Mouse (Mus musculus): Measurements from ENCODE around the gene Trf. TPM values are rescaled to one million over a fixed set of nuclear protein-coding genes. Genes with fewer than 3 reads are reported as not detected.

The Trf gene
- total and polyA plus RNA-seq, 3 experiments, result not detected

- H3K9me3 ChIP-seq (replicated peaks; ENCODE audit: low read length), result no peaks in the 10 kb centered on the region
- no peak overlapping the region for H3K27ac ChIP-seq (ENCODE audit: insufficient read depth, low read depth)
- DNase-seq (ENCODE audit: extremely low read depth), result no peak
- no peak overlapping the region for H3K9ac ChIP-seq (ENCODE audit: insufficient read depth, low read depth)
- H3K4me2 ChIP-seq (ENCODE audit: insufficient read depth, low read depth, poor library complexity, severe bottlenecking), result no peak overlapping the region
- dilution Hi-C loops (cut with MboI; ENCODE audit: extremely low pct_ligation_motif_present, extremely low pct_unique_long_range_greater_than_20kb, low sequenced_read_pairs), result no loop called here
- no peaks in the 10 kb centered on the region for H3K36me3 ChIP-seq (replicated peaks in 1 of 2; ENCODE audit: control insufficient read depth in 1 of 2, insufficient read depth in 1 of 2, low read length in 1 of 2)
- H3K4me3 ChIP-seq (replicated peaks in 1 of 3; ENCODE audit: low read depth in 2 of 3, low read length in 2 of 3, poor library complexity in 1 of 3), result no peak overlapping the region
- no peaks in the 10 kb centered on the region for H3K79me2 ChIP-seq (replicated peaks; ENCODE audit: control insufficient read depth, extremely low read depth, insufficient read depth, poor library complexity, severe bottlenecking)
- in situ Hi-C loops (cut with MboI; ENCODE audit: low pct_ligation_motif_present, low pct_unique_long_range_greater_than_20kb, low sequenced_read_pairs), result no loop called here
- TF ChIP-seq TBP (conservative IDR thresholded peaks at IDR 0.05; ENCODE audit: low read depth, low read length) (no peak), POLR2A (IDR thresholded peaks at IDR 0.05; ENCODE audit: low read depth, low read length) (no peak), GABPA (IDR thresholded peaks at IDR 0.05; ENCODE audit: insufficient replicate concordance, low read depth, low read length) (no peak)
- H3K27me3 ChIP-seq (replicated peaks), result peaks cover 36% of the 10 kb centered on the region
- H3K4me1 ChIP-seq (ENCODE audit: control insufficient read depth in 1 of 2, insufficient read depth in 2 of 2), result no peaks in the 10 kb centered on the region
These were observed 3.4 kb downstream of the Trf start for GRCm38 (mm10) chr9:103226806-103227205.

GRCm38 (mm10) chr9:103225464-103225863 lies 4.8 kb downstream of the Trf start:
- Histone ChIP-seq H3K79me2 (replicated peaks; ENCODE audit: control insufficient read depth, extremely low read depth, insufficient read depth, poor library complexity, severe bottlenecking) (no peaks in the 10 kb centered on the region), H3K4me2 (ENCODE audit: insufficient read depth, low read depth, poor library complexity, severe bottlenecking) (no peak overlapping the region), H3K27ac (ENCODE audit: insufficient read depth, low read depth) (no peak overlapping the region), H3K36me3 (replicated peaks in 1 of 2; ENCODE audit: control insufficient read depth in 1 of 2, insufficient read depth in 1 of 2, low read length in 1 of 2) (no peaks in the 10 kb centered on the region), H3K9me3 (replicated peaks; ENCODE audit: low read length) (no peaks in the 10 kb centered on the region), H3K27me3 (replicated peaks) (peaks cover 36% of the 10 kb centered on the region), H3K4me3 (replicated peaks in 1 of 3; ENCODE audit: low read depth in 2 of 3, low read length in 2 of 3, poor library complexity in 1 of 3) (no peak overlapping the region), H3K4me1 (ENCODE audit: control insufficient read depth in 1 of 2, insufficient read depth in 2 of 2) (no peaks in the 10 kb centered on the region), H3K9ac (ENCODE audit: insufficient read depth, low read depth) (no peak overlapping the region)
- dilution Hi-C loops (cut with MboI; ENCODE audit: extremely low pct_ligation_motif_present, extremely low pct_unique_long_range_greater_than_20kb, low sequenced_read_pairs), result no loop called here
- in situ Hi-C loops (cut with MboI; ENCODE audit: low pct_ligation_motif_present, low pct_unique_long_range_greater_than_20kb, low sequenced_read_pairs), result no loop called here
- DNase-seq (ENCODE audit: extremely low read depth), result peak; percentile 45
- TF ChIP-seq MAZ (IDR thresholded peaks at IDR 0.05; ENCODE audit: low read depth, low read length) (no peak), SMC3 (IDR thresholded peaks at IDR 0.05; ENCODE audit: low read depth, low read length) (peak; percentile 46), RAD21 (IDR thresholded peaks at IDR 0.05; ENCODE audit: low read depth, low read length) (peak; percentile 61), ELF1 (IDR thresholded peaks at IDR 0.05; ENCODE audit: low read depth, low read length) (no peak), CTCF (conservative IDR thresholded peaks at IDR 0.05 in 1 of 2, IDR thresholded peaks at IDR 0.05 in 1 of 2; ENCODE audit: low read depth in 2 of 2, low read length in 2 of 2) (peak in 1 of 2 experiments; percentile 70; a peak in 3 of 4 replicates), SIN3A (IDR thresholded peaks at IDR 0.05; ENCODE audit: low read length) (no peak)

- Histone ChIP-seq H3K9ac (ENCODE audit: insufficient read depth, low read depth) (no peak overlapping the region), H3K36me3 (replicated peaks in 1 of 2; ENCODE audit: control insufficient read depth in 1 of 2, insufficient read depth in 1 of 2, low read length in 1 of 2) (no peaks in the 10 kb centered on the region), H3K9me3 (replicated peaks; ENCODE audit: low read length) (no peaks in the 10 kb centered on the region), H3K79me2 (replicated peaks; ENCODE audit: control insufficient read depth, extremely low read depth, insufficient read depth, poor library complexity, severe bottlenecking) (no peaks in the 10 kb centered on the region), H3K4me1 (ENCODE audit: control insufficient read depth in 1 of 2, insufficient read depth in 2 of 2) (no peaks in the 10 kb centered on the region), H3K4me3 (replicated peaks in 1 of 3; ENCODE audit: low read depth in 2 of 3, low read length in 2 of 3, poor library complexity in 1 of 3) (no peak overlapping the region), H3K4me2 (ENCODE audit: insufficient read depth, low read depth, poor library complexity, severe bottlenecking) (no peak overlapping the region), H3K27me3 (replicated peaks) (peaks cover 37% of the 10 kb centered on the region), H3K27ac (ENCODE audit: insufficient read depth, low read depth) (no peak overlapping the region)
- dilution Hi-C loops (cut with MboI; ENCODE audit: extremely low pct_ligation_motif_present, extremely low pct_unique_long_range_greater_than_20kb, low sequenced_read_pairs) (no loop called here), in situ Hi-C loops (cut with MboI; ENCODE audit: low pct_ligation_motif_present, low pct_unique_long_range_greater_than_20kb, low sequenced_read_pairs) (loop anchor here (5.0 kb wide), 1 partner anchor 83 kb away; the partner anchor contains the start of genes 1300017J02Rik and Topbp1)
- DNase-seq (ENCODE audit: extremely low read depth), result no peak
- TF ChIP-seq USF1 (IDR thresholded peaks at IDR 0.05; ENCODE audit: low read depth, low read length) (no peak), IRF4 (IDR thresholded peaks at IDR 0.05; ENCODE audit: low read depth, low read length) (no peak), ELF1 (IDR thresholded peaks at IDR 0.05; ENCODE audit: low read depth, low read length) (no peak), MXI1 (IDR thresholded peaks at IDR 0.05; ENCODE audit: low read depth, low read length) (no peak), EP300 (IDR thresholded peaks at IDR 0.05; ENCODE audit: low read length) (no peak), ZC3H11A (IDR thresholded peaks at IDR 0.05; ENCODE audit: low read depth, low read length) (no peak), KAT2A (IDR thresholded peaks at IDR 0.05; ENCODE audit: insufficient replicate concordance, low read length) (no peak), MYC (IDR thresholded peaks at IDR 0.05; ENCODE audit: low read depth, low read length) (no peak), MAFK (IDR thresholded peaks at IDR 0.05; ENCODE audit: insufficient replicate concordance, low read length) (no peak), HCFC1 (IDR thresholded peaks at IDR 0.05; ENCODE audit: low read depth, low read length) (no peak)
These were observed 5.5 kb downstream of the Trf start for GRCm38 (mm10) chr9:103224721-103225120.

All from CH12.LX (cell line).